Mouse (Mus musculus) hindbrain, postnatal 0 days (tissue): ENCODE results near the gene Ctdsp1. TPM values are rescaled to one million over a fixed set of nuclear protein-coding genes. Genes with fewer than 3 reads are reported as not detected.

Source experiments
- ATAC-seq: fragments of 200-750 bp; cut with Nextera tagmentation; 2 replicates; pipeline ENCODE4 v1.8.0; 2017; ENCODE audit warnings: mild to moderate bottlenecking, moderate TSS enrichment, moderate library complexity
- DNase-seq: peaks from one replicate; pipeline ENCODE4 v3.0.0-alpha.2; 2015; ENCODE audit warnings: low spot score
- H3K27ac ChIP-seq: fragments of 300-500 bp; sonication (generic); 2 replicates; pipeline ENCODE4 v1.5.1; 2014; ENCODE audit warnings: mild to moderate bottlenecking
- H3K27me3 ChIP-seq: fragments of 300-500 bp; sonication (generic); 2 replicates; pipeline ENCODE4 v1.6.1; 2014; ENCODE audit warnings: low read length, mixed read lengths; ENCODE audit not compliant: insufficient read depth
- H3K36me3 ChIP-seq: fragments of 300-500 bp; sonication (generic); 2 replicates; pipeline ENCODE4 v1.6.1; 2014; ENCODE audit warnings: low read length, mixed read lengths; ENCODE audit not compliant: insufficient read depth
- H3K4me1 ChIP-seq: fragments of 300-500 bp; sonication (generic); 2 replicates; pipeline ENCODE4 v1.6.1; 2014; ENCODE audit warnings: antibody characterized with exemption, low read length, mixed read lengths; ENCODE audit not compliant: insufficient read depth
- H3K4me2 ChIP-seq: fragments of 300-500 bp; sonication (generic); 2 replicates; pipeline ENCODE4 v1.6.1; 2014; ENCODE audit warnings: low read depth, mild to moderate bottlenecking, low read length, moderate library complexity, mixed read lengths
- H3K4me3 ChIP-seq: fragments of 300-500 bp; sonication (generic); 2 replicates; pipeline ENCODE4 v1.5.1; 2014; ENCODE audit warnings: low read length
- H3K9ac ChIP-seq: fragments of 300-500 bp; sonication (generic); replicated peaks from 2 replicates; pipeline ENCODE4 v1.6.1; 2014; ENCODE audit warnings: mild to moderate bottlenecking, low read length, moderate library complexity, mixed read lengths
- H3K9me3 ChIP-seq: fragments of 300-500 bp; sonication (generic); 2 replicates; pipeline ENCODE4 v1.6.1; 2016; ENCODE audit warnings: low read length, mixed read lengths
- CTCF ChIP-seq: IDR thresholded peaks from 2 replicates; pipeline ENCODE4 v1.5.1; 2016; ENCODE audit warnings: antibody characterized with exemption, control low read depth, low read depth
- WGBS: fragments of 180-500 bp; shearing (Covaris S2); extraction: QIAGEN DNeasy Blood & Tissue Kit; methylation state at CpG from one replicate; pipeline ENCODE4 v1.1.7; 2014; 5-methylcytosine and 5-hydroxymethylcytosine counted together
- polyA plus RNA-seq: library from polyadenylated mRNA; unstranded; fragments of >200 nt; fragmentation: Nextera tagmentation; extraction: Ambion mirVana; gene quantifications from 2 replicates; pipeline ENCODE4 v1.2.1, GENCODE M21; 2015
- total RNA-seq: library from RNA; depleted of rRNA; stranded (reverse); fragments of >200 nt; gene quantifications from 2 replicates; pipeline ENCODE4 v1.2.3, GENCODE M21; 2014; rRNA removed

Ctdsp1 gene
- total RNA-seq, result 35.7 and 38.4 TPM in 2 replicates
- 17.9 and 18.2 TPM in 2 replicates for polyA plus RNA-seq

DNA sequence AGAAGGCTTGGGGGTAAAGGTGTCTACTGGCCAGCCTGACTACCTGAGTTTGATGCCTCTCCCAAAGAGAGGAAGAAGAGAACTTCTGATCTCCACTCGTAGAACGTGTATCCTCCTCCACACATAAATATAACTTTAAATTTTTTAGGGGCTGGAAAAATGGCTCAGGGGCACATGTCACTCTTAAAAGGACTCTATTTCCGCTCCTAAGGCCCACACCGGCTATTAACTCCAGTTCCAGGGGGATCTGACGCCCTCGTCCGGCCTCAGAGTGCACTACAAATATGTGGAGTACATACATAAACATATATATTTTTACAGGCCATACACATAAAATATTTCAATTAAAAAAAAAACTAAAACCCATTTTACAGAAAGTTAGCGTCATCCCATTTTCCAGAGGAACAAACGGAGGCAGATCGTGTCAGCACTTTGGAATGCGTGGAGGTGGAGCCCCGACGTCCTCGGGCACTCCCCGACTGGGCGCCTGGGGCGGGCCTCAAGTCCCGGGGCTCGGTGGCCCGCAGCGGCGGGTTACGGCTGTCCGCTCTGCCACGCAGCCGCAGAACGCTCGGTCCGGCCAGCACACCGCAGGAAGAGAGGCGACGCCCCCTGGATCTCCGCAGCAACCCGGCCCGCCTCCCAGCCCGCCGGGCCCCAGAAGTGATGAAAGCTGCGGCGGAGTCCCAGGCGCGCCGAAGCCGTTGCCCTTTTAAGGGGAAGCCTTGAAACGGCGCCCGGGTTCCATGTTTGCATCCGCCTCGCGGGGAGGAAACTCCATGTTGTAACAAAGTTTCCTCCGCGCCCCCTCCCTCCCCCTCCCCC is at the start of gene Ctdsp1:
Gene Ctdsp1 (plus strand): TSS at position 586 of the 825 bp plus-strand sequence.
- H3K4me2 ChIP-seq, result peak within 1 kb of the TSS; percentile 93
- H3K9me3 ChIP-seq, result no peaks in the 10 kb centered on the region
- 3% methylated on average over 46 of the region's 51 CpGs for WGBS
- peaks cover 4% of the 10 kb centered on the region; the same call in 1 of the 2 replicates for H3K4me1 ChIP-seq
- no peak for TF ChIP-seq CTCF
- DNase-seq (peak; percentile 98), ATAC-seq (peak; percentile 80)
- peak within 1 kb of the TSS; percentile 91 for H3K27ac ChIP-seq
- H3K4me3 ChIP-seq, result peak within 1 kb of the TSS; percentile 96
- H3K27me3 ChIP-seq, result no peaks in the 10 kb centered on the region
- peaks cover 6% of the 10 kb centered on the region; the same call in 1 of the 2 replicates for H3K36me3 ChIP-seq
- H3K9ac ChIP-seq, result peak within 1 kb of the TSS; percentile 84

DNA sequence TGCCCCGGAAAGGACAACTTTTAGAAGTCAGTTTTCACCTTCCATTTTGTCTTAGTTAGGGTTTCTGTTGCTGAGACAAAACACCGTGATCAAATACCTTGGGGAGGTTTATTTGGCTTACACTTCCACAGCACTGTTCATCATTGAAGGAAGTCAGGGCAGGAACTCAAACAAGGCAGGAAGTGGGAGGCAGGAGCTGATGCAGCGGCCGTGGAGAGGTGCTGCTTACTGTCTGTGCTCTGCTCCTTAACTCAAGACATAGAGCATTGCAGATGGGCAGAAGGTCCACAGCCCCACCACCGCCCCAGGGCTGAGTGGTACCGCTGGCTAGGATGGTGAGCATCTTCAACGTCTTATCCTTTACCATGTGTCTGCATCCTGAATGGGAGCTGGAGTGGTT is 49.4 kb upstream of the Ctdsp1 start:
- whole genome bisulfite sequencing, result 86% methylated on average over 7 of the region's 7 CpGs
- Histone ChIP-seq H3K27me3 (no peaks in the 10 kb centered on the region), H3K36me3 (no peaks in the 10 kb centered on the region), H3K9ac (no peak overlapping the region), H3K4me1 (peaks cover 17% of the 10 kb centered on the region), H3K9me3 (no peaks in the 10 kb centered on the region), H3K4me3 (no peak overlapping the region), H3K4me2 (no peak overlapping the region), H3K27ac (no peak overlapping the region)
- no peak for ATAC-seq
- no peak for TF ChIP-seq CTCF
- no peak for DNase-seq

DNA sequence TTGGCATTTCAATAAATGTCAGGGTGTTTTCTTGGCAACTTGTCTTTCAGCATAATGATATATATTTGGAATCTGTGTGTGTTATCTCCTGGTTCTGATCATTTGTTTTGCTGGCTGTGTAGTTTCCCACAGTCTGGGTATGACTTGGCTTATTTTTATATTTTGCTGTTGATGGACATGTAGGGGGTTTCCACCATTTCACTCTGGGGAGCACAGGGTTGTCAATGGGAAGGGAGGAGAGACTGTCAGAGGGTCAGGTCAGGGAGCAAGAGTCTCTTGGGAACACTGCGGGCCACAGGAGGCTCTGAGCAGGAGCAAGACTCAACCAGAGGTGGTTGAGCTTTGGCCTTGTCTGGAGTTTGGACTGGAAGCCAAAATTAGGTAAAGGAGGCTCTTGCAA is 49.0 kb upstream of the Ctdsp1 start:
- H3K4me2 ChIP-seq, result no peak overlapping the region
- peaks cover 16% of the 10 kb centered on the region for H3K4me1 ChIP-seq
- no peaks in the 10 kb centered on the region for H3K9me3 ChIP-seq
- no peaks in the 10 kb centered on the region for H3K27me3 ChIP-seq
- no peak for TF ChIP-seq CTCF
- DNase-seq (no peak), ATAC-seq (no peak)
- no peaks in the 10 kb centered on the region for H3K36me3 ChIP-seq
- 89% methylated on average over 1 of the region's 1 CpGs for WGBS
- H3K4me3 ChIP-seq, result no peak overlapping the region
- no peak overlapping the region for H3K9ac ChIP-seq
- H3K27ac ChIP-seq, result no peak overlapping the region

DNA sequence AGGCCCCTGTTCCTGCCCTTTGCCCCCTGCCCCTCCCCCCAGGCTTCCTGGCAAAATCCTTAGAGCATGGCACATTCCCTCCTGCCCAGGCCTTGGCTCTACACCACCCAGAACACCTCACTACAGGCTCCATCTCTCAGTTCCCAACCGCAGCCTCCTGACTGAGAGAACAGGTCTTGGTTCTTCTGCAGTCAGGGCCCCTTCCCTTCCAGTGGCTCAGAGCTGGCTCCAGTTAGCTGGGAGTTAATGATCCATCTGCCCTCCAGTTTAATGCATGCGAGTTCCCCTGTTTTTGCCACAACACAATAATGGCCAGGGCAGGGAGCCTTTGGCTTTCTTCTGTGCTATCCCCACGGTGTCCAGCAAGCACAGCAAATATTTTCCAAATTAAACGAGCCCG is 48.1 kb upstream of the Ctdsp1 start:
- WGBS, result 36% methylated on average over 5 of the region's 5 CpGs
- Histone ChIP-seq H3K27ac (no peak overlapping the region), H3K9ac (no peak overlapping the region), H3K4me1 (peaks cover 12% of the 10 kb centered on the region), H3K27me3 (no peaks in the 10 kb centered on the region), H3K9me3 (no peaks in the 10 kb centered on the region), H3K4me3 (no peak overlapping the region), H3K36me3 (0 out of 2 replicates have a peak, but pooled peaks cover 3% of the 10 kb centered on the region), H3K4me2 (no peak overlapping the region)
- DNase-seq (no peak), ATAC-seq (no peak)
- TF ChIP-seq CTCF, result no peak

DNA sequence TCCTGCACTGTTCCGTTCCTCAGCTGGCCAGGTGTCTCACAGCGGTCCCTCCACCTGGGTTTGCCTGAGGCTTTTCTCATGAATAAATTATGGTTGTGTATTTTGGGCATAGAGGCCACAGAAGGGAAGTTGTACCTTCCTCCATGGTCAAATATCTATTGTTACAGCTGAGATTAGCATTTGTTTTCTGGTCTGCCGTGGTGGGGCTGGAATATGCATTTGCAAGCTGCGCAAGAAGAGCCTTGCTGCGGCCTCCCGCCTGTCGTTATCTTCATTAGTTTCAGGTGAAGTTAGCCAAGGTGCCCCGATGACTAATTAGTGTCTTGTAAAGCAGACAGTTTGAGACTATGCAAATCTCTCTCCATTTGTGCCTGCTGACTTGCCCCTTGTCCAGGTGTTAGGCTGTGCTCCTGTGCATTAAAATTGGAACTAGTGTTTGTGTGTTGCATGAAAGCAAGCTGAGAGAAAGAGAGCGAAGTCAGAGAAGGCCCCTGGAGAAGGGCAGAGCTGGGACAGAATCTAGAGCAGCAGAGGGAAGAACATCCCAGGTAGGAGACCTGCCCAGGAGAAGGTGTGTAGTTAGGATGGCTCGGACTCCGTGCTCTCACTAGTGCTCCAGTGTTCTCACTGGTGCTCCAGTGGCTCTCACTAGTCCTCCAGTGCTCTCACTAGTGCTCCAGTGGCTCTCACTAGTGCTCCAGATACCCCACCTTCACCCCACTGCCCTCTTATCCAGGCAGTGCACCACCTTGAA is 47.0 kb upstream of the Ctdsp1 start:
- no peak overlapping the region for H3K9ac ChIP-seq
- H3K9me3 ChIP-seq, result no peaks in the 10 kb centered on the region
- peaks cover 12% of the 10 kb centered on the region for H3K4me1 ChIP-seq
- no peak overlapping the region for H3K4me2 ChIP-seq
- ATAC-seq, result no peak
- no peak overlapping the region for H3K27ac ChIP-seq
- 73% methylated on average over 11 of the region's 11 CpGs for WGBS
- peaks cover 5% of the 10 kb centered on the region; the same call in 1 of the 2 replicates for H3K36me3 ChIP-seq
- no peak overlapping the region for H3K4me3 ChIP-seq
- H3K27me3 ChIP-seq, result no peaks in the 10 kb centered on the region
- no peak for DNase-seq
- TF ChIP-seq CTCF, result no peak

DNA sequence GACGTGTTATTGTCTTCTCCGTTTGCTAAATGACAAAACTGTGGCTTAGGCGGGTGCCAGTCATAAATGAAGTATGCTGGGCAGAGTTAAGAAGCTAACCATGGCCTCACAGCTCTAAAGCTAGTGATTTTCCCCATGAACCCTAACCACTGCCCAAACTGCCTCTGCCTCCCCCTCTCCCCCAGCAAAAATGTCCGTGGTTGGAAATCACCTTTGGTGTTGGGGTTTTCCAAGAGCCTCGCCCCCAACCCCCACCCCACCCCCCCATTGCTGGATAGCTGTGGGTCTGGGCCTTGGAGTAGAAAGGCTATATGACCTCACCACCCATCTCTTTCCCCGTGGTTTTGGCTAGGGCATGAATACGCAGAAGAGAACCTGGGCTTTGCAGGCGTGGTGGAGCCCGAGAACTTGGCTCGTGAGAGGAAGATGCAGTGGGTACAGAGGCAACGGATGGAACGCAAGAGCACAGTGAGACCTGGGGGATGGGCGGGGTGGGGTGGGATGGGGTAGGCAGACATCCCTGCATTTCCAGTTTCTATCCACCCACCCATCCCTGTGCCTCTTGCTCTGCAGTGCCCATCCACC is 40.0 kb upstream of the Ctdsp1 start:
- Histone ChIP-seq H3K9me3 (no peaks in the 10 kb centered on the region), H3K4me2 (no peak overlapping the region), H3K4me1 (no peaks in the 10 kb centered on the region), H3K27me3 (no peaks in the 10 kb centered on the region), H3K36me3 (peaks cover 18% of the 10 kb centered on the region; the same call in 1 of the 2 replicates), H3K9ac (no peak overlapping the region), H3K4me3 (no peak overlapping the region), H3K27ac (no peak overlapping the region)
- no peak for ATAC-seq
- 88% methylated on average over 13 of the region's 13 CpGs for WGBS
- no peak for DNase-seq
- TF ChIP-seq CTCF, result no peak
